Mouse (Mus musculus) neutrophil, adult 5-6 weeks (primary cell): ENCODE measurements around the gene Rassf5. TPM values are rescaled to one million over a fixed set of nuclear protein-coding genes. Genes with fewer than 3 reads are reported as not detected.
"Not testable (repeated sequence)": the region's sequence is repeated elsewhere in the genome, so short reads cannot be mapped to it uniquely, and the experiment has no call there.

Experiments
- ATAC-seq: fragments of 151-379, 151-347 bp; 2 replicates; pipeline ENCODE4 v1.8.0; 2017; ENCODE audit warnings: mild to moderate bottlenecking, moderate TSS enrichment; ENCODE audit not compliant: insufficient number of reproducible peaks, poor library complexity, low FRiP score, severe bottlenecking; ENCODE audit errors: extremely low read depth
- total RNA-seq: library from RNA; stranded (forward); fragments of 200-1000 nt; gene quantifications from 2 replicates; pipeline ENCODE4 v1.2.3, GENCODE M21; 2017

Rassf5 gene
- total RNA-seq, 1 experiment from 2014 or later = 204 TPM

DNA sequence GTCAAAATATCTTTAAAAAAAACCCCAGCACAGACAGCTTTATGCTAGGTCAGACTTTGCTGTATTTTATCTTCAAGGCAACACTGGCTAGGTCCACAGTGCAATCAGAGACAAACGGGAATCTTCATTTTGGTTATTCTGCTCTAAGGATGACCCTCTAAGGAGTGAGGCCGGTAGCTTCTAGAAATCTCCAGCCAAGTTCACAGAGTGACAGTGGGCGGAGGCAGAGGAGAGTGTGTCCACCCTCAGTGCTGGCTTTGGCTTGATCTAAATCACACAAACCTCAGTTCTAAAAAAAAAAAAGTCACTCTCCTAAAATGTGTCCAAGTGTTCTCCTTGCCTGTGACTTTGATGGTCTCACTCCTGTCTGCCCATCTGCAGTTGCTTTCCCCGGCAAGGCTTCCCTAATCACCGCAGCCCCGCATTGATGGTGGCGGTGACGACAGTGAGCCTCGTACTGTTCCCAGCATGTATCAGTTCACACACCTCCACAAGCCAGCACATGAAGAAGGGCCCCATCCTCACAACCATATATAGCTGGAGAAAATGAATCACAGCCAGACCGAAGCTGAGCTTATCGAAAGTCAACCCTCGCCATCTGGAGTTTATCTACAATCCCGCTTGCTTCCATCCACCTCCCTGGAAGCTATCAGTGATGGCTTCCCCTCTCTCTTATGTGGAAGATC is 59.1 kb downstream of the Rassf5 start:
- ATAC-seq = no peak

DNA sequence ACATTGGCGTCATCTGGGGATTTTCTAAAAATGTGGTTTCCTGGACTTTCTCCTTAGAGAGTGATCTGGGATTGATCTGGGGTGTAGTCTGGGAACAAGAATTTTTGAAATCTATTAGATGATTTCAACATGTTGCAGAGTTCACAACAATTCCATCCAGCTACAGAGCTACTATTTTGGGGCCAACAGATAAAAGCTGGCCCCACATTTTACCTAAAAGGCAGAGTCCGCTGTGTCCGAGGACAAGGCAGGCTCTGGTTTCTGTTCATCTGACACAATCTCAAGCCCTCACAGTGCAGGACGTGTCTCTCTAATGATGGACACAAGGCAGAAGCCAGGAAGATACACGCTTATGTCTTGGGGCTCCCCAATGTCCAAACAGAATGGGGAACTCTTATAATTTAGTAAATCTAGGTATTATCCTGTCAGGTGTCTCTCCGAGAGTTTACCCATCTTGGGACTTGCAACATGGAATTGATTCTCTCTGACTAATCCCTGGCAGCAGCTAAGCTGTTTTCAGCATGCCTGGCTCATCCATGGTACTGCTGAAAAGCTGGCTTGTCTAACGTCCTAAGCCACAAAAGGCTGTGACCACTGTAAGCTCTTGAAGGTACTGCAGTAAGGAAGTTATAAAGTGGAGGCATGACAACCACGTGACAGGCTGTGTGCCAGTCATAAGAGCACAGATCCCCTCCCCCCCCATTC is 60.0 kb downstream of the Rassf5 start:
- no peak for ATAC-seq

GRCm38 (mm10) chr1:131184253-131184955 is 60.7 kb downstream of the Rassf5 start:
- peak; percentile 47 for ATAC-seq

DNA sequence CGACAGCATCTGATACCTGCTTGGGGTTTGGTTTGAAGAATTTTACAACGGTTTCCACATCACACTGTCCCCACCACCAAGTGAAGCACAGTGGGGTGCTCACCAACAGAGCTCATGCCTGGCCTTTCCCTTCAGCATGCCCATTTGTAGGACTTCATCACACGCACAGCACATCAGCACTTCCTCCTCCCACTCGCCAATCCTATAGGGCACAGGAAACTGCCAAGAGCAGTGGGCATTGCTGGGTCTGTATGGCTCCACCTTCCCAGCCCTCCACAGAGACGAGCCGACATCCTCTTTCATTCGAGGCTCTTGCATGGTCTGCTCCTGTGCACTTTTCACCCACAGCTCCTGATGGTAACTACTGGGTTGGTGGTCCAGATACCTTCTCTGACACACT is 61.9 kb downstream of the Rassf5 start:
- no peak for ATAC-seq

DNA sequence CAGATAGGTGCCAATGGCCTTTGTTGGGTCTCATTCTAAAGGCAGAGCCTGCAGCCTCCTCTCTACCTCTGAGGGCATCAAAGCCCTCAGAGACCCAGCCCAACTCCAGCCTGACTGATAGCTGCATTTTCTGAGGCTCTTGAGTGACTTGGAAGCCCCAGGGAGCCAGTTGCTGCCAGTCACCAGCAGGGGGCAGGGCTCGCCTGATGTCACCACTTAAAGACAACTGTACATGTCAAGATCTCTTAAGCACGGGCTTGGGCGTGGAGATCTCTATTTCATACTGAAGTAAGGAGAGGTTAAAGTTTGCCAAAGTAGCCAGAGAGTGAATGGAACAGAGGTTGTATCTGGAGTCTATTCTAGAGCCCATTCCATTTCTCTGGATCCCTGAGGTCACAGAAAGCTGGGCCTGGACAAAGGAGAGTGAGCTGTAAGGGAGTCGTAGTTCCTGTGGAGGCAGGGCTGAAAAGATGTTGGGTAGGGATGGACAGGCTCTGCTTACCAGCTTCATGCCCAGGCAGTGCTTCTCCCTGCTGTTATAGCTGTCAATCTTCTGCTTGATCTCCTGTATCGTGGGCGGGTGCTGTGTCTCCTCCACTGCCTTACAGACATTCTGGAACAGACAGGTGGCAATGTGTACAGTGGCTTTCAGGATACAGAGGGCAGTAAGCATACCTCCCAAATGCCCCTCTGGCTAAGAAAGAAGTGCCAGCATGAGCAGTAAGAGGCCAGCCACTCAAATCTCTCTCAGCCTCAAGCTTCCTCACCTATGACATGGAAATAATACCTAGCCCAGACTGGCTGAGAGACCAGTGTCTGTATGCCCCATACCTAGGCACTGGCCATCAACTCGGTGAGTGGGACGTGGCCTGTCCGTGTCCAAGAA is 63.2 kb downstream of the Rassf5 start:
- peak; percentile 78 for ATAC-seq

- ATAC-seq = no peak
Measured at GRCm38 (mm10) chr1:131180386-131180785, 64.7 kb downstream of the Rassf5 start.

DNA sequence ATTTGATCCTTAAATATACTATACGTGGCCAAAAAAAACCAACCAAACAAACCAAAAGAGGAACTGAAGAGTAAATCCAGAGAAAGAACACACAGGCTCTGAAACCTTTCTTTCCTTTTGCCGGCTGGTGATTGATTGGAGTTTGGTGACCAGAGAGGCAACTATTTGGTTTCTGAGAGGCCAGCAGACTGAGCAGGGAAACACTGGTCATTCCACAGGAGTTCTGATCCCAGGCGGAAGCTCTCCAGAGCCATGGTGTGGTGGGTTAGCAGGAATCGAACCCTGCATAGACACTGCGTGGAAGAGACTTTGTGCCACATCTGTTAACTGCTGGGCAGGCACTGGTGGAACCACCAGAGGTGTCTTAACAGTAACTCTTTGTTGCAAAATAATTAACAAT is 67.0 kb downstream of the Rassf5 start:
- ATAC-seq = no peak

DNA sequence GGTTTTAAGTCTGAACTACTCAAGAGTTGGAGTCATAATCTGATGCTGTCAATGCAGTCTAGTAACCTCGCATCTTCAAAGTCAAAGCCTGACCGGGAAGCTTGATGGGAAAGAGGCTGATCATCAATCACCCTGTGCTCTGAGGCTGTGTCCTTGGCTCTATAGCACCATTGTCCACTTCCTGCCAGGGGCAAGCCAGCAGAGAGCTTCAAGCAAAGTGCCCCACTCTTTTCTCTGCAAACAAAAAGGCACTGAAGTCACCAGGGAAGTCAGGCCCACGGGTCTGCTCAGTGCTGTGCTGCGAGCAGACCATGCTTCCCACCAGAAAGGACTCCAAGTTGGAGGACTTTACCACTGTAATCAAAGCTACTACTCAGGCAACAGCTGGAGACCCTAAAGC is 67.8 kb downstream of the Rassf5 start:
- no peak for ATAC-seq

GRCm38 (mm10) chr1:131175819-131176218 is 69.2 kb downstream of the Rassf5 start:
- ATAC-seq = no peak

DNA sequence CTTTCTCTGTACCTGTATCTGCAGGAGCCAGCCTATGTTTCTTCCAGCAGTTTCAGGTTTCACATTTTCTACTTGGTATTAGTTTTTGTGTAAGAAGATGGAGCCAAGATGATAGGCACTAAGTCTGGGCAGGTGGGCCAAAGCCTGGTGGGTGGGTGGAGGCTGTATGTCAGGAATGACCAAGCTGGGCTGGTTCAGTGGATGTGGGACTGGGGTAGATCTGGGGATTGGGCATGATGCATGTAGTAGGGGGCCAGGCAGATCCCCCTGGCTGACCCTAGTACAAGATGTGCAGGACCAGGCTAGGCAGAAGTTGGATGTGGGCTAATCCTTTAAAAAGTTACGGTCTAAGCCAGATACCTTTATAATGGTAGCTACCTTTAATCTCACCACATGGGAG is 69.9 kb downstream of the Rassf5 start:
- ATAC-seq = no peak

DNA sequence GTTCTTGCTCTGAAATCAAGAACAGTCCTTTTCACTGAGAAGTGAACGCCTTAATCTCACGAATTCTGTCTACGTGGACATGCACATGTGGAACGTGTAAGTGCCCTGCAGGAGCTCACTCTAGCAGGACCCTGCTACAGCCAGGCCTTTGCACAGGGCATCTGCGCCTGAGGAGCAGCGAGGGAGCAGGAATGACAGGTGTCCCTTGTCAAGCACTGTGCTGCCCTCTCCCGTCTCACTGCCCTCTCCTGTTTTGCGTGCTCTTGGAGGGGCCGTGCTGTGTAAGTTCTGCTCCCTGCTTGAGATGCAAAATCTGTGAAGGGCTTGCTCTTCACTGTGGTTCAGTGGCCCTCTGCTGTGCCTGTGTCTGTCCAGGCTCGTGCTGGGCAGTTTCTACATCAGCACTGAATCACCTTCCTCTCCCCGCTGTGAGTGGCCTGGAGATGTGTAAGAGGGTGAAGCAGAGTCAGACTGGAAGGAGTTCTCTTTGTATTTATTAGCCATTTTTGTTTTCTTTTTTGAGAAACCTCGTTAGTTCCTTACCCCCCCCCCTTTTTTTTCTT is 70.7 kb downstream of the Rassf5 start:
- no peak for ATAC-seq

- ATAC-seq = no peak
Measured at GRCm38 (mm10) chr1:131173809-131174208, 71.2 kb downstream of the Rassf5 start.

DNA sequence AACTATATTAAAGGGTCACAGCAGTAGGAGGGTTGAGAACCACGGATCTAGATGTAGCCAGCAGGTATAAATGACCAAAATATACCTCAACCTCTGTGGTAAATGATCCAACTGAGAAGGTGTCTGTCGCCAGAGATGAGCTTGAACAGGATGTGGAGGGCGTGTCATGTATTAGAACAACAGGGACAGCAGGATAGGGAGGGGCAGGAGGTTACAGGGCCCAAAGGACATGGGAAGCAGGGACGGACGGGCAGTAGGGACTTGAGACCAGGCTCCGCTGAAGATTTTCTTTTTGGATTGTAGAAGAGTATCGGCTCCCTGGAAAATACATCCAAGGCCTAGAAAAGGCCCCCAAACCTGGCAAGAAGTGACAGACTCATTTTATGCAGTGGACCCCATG is 72.1 kb downstream of the Rassf5 start:
- ATAC-seq = no peak

DNA sequence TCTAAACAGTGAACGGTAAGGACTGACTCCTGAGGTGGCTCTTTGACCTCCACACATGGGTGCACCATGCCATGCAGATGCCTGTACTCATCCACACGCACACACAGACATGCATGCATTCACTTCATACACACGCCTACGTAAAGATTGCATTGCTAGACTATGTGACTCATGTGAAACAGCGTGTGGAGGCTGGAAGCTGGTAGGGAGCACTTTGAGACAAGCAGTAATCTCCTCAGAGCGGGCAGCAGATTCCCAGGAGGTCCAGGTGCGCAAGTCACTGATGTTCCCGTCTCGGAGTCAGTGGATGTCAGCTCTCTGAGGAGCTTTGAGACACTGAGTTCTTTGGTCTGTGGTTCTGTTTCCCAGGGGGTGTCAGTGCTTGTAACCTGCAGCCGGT is 77.4 kb downstream of the Rassf5 start:
- no peak for ATAC-seq

- ATAC-seq = no peak
Measured at GRCm38 (mm10) chr1:131164427-131164826, 80.6 kb downstream of the Rassf5 start.

DNA sequence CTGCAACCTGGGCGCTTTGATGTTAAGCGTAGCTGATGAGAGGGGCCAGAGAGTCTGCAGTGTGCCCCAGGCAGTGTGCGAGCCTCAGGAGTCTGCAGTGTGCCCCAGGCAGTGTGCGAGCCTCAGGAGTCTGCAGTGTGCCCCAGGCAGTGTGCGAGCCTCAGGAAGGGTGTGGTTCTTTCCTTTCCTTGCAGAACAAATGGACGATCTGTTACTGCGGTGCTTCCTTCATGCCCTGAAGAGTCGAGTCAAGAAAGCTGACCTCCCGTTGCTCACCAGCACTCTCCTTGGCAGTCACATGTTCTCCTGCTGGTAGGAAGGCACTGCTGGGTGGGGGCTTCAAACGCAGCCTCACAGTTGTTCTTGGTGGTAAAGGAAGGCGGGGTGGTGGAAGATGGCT is 84.0 kb downstream of the Rassf5 start:
- no peak for ATAC-seq

DNA sequence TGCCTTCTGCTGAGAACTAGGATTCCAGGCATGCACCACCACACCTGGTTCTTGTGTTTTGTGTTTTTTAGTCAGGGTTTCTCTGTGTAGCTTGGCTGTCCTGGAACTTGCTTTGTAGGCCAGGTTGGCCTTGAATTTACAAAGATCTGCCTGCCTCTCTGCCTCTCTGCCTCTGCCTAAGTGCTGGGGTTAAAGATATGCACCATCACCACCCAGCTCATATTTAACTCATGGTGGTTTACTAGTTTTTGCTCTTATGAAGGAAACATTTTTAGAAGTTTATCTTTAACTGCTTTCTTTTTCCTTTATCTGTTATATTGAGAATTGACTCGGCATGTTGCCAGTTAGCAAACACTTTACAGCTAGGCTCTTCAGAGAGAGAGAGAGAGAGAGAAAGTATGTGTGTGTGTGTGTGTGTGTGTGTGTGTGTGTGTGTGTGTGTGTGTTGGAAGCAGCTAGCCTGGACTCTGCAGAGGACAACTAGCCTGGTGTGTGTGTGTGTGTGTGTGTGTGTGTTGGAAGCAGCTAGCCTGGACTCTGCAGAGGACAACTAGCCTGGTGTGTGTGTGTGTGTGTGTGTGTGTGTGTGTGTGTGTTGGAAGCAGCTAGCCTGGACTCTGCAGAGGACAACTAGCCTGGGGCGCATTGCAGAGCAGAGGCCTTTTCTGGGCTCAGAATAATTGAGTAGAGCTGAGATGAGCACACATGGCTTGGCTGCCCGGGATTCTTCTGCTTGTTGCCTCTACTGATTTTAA is 85.3 kb downstream of the Rassf5 start:
- not testable (repeated sequence) for ATAC-seq

DNA sequence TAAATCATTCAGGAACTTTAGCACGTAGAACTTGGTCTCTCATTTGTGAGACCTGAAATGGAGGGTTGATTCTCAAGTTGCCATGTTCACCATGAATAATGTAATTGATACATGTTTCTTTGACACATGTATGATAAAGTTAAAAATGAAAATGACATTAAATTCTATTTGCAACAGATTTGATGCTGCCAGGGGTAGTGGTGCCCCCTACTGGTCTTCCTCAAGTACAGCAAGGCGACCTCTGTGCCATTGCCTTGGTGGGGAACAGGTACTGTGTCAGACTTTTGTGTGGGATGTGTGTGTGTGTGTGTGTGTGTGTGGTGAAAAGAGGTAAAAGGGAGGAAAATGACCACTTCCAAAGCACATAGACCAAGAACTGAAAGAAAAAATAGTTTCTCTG is 89.6 kb downstream of the Rassf5 start:
- ATAC-seq = peak; percentile 65
